Mouse (Mus musculus) spleen, adult 2 months (tissue): Measurements from ENCODE around the gene Phip. TPM values are rescaled to one million over a fixed set of nuclear protein-coding genes. Genes with fewer than 3 reads are reported as not detected.
A peak's percentile ranks its signal among the peaks of the same experiment; 100 is the strongest.

Source experiments
- DNase-seq, 2 experiments: peaks; one replicate each; pipeline versions ENCODE4 v3.0.0 to v3.0.0-alpha.2; 2012 to 2021; ENCODE audit warnings: low spot score in 2 of 2, low read depth in 1 of 2
- H3K27ac ChIP-seq: fragments of 200-500 bp; 2 replicates; pipeline ENCODE4 v1.5.1; 2012; ENCODE audit warnings: low read length, inconsistent platforms; ENCODE audit not compliant: insufficient read depth
- H3K27me3 ChIP-seq: fragments of 200-500 bp; 2 replicates; pipeline ENCODE4 v1.6.1; 2012; ENCODE audit warnings: mild to moderate bottlenecking, moderate library complexity, low read length, inconsistent platforms; ENCODE audit not compliant: control insufficient read depth, insufficient read depth
- H3K36me3 ChIP-seq: fragments of 200-500 bp; 2 replicates; pipeline ENCODE4 v1.6.1; 2012; ENCODE audit warnings: mild to moderate bottlenecking, low read length, inconsistent platforms; ENCODE audit not compliant: control insufficient read depth, insufficient read depth
- H3K4me1 ChIP-seq: fragments of 200-500 bp; 2 replicates; pipeline ENCODE4 v1.6.1; 2011; ENCODE audit warnings: inconsistent platforms; ENCODE audit not compliant: control insufficient read depth, insufficient read depth, insufficient read length
- H3K4me3 ChIP-seq: fragments of 200-500 bp; 2 replicates; pipeline ENCODE4 v1.5.1; 2011; ENCODE audit warnings: mild to moderate bottlenecking, inconsistent platforms; ENCODE audit not compliant: insufficient read depth, insufficient read length; ENCODE audit errors: extremely low read depth
- CTCF ChIP-seq: fragments of 200-500 bp; IDR thresholded peaks from 2 replicates; pipeline ENCODE4 v1.5.1; 2011; ENCODE audit warnings: mild to moderate bottlenecking, inconsistent platforms; ENCODE audit not compliant: insufficient read depth, insufficient read length, insufficient replicate concordance; ENCODE audit errors: extremely low read depth
- POLR2A ChIP-seq: fragments of 200-500 bp; IDR thresholded peaks from 2 replicates; pipeline ENCODE4 v1.6.1; 2011; ENCODE audit warnings: low read depth, low read length, inconsistent platforms
- WGBS: fragments of 180-500 bp; shearing (Covaris S2); methylation state at CpG from one replicate; pipeline ENCODE4 v1.1.7; 2018; 5-methylcytosine and 5-hydroxymethylcytosine counted together
- polyA plus RNA-seq: library from polyadenylated mRNA; depleted of rRNA; stranded (reverse); fragments of >200 nt; gene quantifications from 2 replicates; pipeline ENCODE4 v1.2.3, GENCODE M21; 2012

The Phip gene
- polyA plus RNA-seq, 1 experiment = 4.0 TPM

DNA sequence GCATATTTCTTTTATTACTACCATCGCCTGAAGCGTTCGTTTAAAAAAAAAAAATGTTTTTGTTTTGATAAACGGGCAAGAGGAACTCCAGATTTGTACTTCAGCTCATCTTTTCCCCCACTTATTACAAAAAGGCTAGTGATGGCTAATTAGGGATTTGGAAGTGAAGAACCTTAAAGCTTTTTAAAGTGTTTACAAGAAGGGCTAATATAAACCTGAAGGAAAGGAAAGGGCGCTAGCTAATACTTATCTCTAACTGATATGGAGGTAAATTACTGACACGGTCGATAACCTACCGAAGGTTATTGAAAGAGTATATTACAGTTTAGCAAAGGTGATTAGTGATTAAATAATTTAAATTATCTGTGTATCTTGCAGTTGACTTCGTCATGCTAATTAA, 903 bp upstream of the Phip start:
- Histone ChIP-seq H3K4me3 (peak overlapping the region; percentile 72), H3K27ac (peak overlapping the region; percentile 99), H3K27me3 (no peaks in the 10 kb centered on the region), H3K36me3 (0 out of 2 replicates have a peak, but pooled peaks cover 1% of the 10 kb centered on the region), H3K4me1 (0 out of 2 replicates have a peak, but pooled peaks cover 4% of the 10 kb centered on the region)
- no peak for TF ChIP-seq POLR2A
- no peak for TF ChIP-seq CTCF
- WGBS = 3% methylated on average over 9 of the region's 9 CpGs
- no peak for DNase-seq

DNA sequence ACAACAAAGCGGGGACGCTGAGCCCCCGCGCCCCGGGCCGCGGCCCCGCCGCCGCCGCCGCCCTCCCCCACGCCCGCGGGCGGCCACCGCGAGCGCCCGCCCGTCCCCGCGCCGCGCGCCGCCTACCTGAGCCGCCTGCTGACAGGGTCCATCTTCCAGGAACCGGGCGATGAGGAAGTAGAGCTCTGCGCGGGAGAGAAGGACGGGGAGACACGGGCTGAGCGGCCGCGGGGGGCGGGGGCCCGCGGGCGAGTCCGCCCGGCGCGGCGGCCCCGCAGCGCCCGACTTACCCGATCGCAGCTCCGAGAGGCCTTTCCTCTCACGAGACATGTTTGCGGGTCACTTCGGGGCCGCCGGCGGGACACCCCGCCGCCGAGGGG, 364 bp downstream of the Phip start:
- Histone ChIP-seq H3K4me1 (0 out of 2 replicates have a peak, but pooled peaks cover 4% of the 10 kb centered on the region), H3K27me3 (no peaks in the 10 kb centered on the region), H3K27ac (peak overlapping the region; percentile 99), H3K36me3 (peaks cover 1% of the 10 kb centered on the region; the same call in 1 of the 2 replicates), H3K4me3 (peak overlapping the region; percentile 72)
- no peak for DNase-seq
- 1% methylated on average over 58 of the region's 61 CpGs for WGBS
- TF ChIP-seq CTCF (no peak), POLR2A (no peak)

DNA sequence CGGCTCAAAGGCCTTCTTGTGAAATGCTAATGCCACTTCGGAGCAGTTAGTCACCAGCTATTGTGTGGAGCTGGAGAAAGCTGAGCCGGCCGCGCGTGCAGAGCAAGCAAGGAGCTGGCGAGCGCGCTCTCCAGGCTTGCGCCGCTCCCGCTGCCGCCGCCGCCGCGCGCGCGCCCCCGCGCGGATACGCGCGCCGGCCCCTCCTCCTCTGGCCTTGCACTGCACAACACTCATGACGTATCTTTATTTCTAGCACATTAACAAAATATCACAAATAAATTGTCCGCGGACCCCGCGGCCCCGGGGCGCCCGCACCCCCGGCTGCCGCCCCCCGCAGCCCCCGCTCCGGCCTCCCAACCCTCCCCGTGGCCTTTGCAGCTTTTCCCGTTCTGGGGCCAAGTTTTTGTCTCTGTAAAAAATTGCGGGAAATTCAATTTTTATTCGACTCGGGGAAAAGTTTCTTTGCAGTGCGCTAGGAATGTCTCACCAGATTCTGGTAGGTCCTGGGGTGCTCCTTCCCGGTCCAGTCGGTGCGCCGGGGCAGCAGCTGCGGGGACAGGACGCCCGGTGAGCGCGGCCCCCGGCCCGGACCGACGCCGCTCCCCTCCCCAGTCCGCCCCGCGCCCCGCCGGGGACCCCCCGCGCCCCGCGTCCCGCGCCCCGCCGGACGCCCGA, 992 bp downstream of the Phip start:
- H3K27me3 ChIP-seq = no peaks in the 10 kb centered on the region
- 0 out of 2 replicates have a peak, but pooled peaks cover 4% of the 10 kb centered on the region for H3K4me1 ChIP-seq
- TF ChIP-seq POLR2A (no peak), CTCF (no peak)
- peaks cover 1% of the 10 kb centered on the region; the same call in 1 of the 2 replicates for H3K36me3 ChIP-seq
- H3K27ac ChIP-seq = peak overlapping the region; percentile 99
- peak overlapping the region; percentile 72 for H3K4me3 ChIP-seq
- DNase-seq = peak; percentile 61 to 70
- 2% methylated on average over 67 of the region's 75 CpGs for WGBS

DNA sequence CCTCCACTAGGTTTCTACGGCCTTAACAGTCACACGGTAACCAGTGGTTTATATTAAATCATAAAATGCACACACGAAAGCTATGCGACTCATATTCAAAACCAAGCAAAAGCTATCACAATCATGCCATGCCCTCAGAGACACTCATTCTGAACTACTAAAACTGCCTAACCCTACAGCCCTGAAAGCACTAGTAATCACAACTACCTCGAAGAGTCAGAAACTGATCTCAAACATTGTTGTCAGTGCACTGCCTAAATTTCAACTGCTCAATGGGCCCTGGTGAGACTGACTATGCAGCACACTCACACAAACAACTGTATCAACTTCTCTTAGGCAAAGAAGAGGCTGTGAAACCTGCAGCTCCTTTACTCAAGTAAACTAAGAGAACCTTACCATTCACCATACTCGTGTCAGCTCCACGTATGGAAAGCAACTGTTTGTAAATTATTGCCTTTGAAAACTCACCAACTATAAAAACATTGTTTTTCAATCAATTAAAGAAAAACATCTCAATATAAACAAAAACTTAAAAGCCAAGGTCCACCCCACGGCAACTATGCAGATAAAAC, 1.9 kb downstream of the Phip start:
- WGBS = 17% methylated on average over 8 of the region's 8 CpGs
- Histone ChIP-seq H3K4me3 (peak overlapping the region; percentile 72), H3K4me1 (0 out of 2 replicates have a peak, but pooled peaks cover 4% of the 10 kb centered on the region), H3K27ac (peak overlapping the region; percentile 43; the same call in 1 of the 2 replicates), H3K36me3 (peaks cover 1% of the 10 kb centered on the region; the same call in 1 of the 2 replicates), H3K27me3 (no peaks in the 10 kb centered on the region)
- TF ChIP-seq POLR2A (no peak), CTCF (no peak)
- DNase-seq = no peak

GRCm38 (mm10) chr9:82971433-82971832, 3.9 kb downstream of the Phip start:
- Histone ChIP-seq H3K27ac (no peak overlapping the region), H3K27me3 (no peaks in the 10 kb centered on the region), H3K4me1 (0 out of 2 replicates have a peak, but pooled peaks cover 4% of the 10 kb centered on the region), H3K36me3 (peaks cover 1% of the 10 kb centered on the region; the same call in 1 of the 2 replicates), H3K4me3 (no peak overlapping the region)
- no peak for TF ChIP-seq POLR2A
- WGBS = 81% methylated on average over 1 of the region's 1 CpGs
- DNase-seq = no peak

GRCm38 (mm10) chr9:82967076-82967621, 8.2 kb downstream of the Phip start:
- H3K4me3 ChIP-seq = no peak overlapping the region
- H3K4me1 ChIP-seq = peaks cover 3% of the 10 kb centered on the region; the same call in 1 of the 2 replicates
- H3K27ac ChIP-seq = no peak overlapping the region
- WGBS = 81% methylated on average over 8 of the region's 8 CpGs
- H3K36me3 ChIP-seq = no peaks in the 10 kb centered on the region; the same call in 1 of the 2 replicates
- no peak for TF ChIP-seq CTCF
- no peak for TF ChIP-seq POLR2A
- DNase-seq = no peak
- no peaks in the 10 kb centered on the region for H3K27me3 ChIP-seq

- Histone ChIP-seq H3K4me3 (peak overlapping the region; percentile 23; the same call in 1 of the 2 replicates), H3K36me3 (peaks cover 4% of the 10 kb centered on the region), H3K27ac (no peak overlapping the region), H3K27me3 (no peaks in the 10 kb centered on the region), H3K4me1 (peaks cover 3% of the 10 kb centered on the region)
- 83% methylated on average over 4 of the region's 4 CpGs for WGBS
- no peak for DNase-seq
- no peak for TF ChIP-seq CTCF
- no peak for TF ChIP-seq POLR2A
These were observed 11.3 kb downstream of the Phip start for GRCm38 (mm10) chr9:82963981-82964380.
